Mouse (Mus musculus): ENCODE data around the gene Ltbp4.

DNA sequence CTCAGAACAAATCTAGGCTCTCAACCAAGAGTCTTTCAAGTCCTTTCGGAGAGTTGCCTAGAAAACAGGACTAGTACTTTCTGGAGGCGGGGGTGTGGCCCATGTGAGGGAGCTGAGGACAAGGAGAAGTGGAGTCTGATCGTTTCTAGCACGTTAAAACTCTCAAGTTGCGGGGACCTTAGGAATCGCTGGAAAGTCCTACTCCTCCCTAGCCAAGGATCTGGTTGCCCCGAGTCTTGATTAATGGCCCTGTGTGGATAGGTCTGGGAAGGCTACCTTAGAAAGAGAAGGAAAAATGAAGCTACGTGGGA is 6.0 kb downstream of the Ltbp4 start:
- TF ChIP-seq CTCF (IDR thresholded peaks at IDR 0.05; ENCODE audit: extremely low read depth, insufficient read depth, low read length) (no peak), POLR2A (IDR thresholded peaks at IDR 0.05; ENCODE audit: extremely low read depth, insufficient read depth, low read length) (no peak)
